Mouse (Mus musculus) neural tube, embryonic 14.5 days (tissue): ENCODE results near the gene Pdxk. TPM values are rescaled to one million over a fixed set of nuclear protein-coding genes. Genes with fewer than 3 reads are reported as not detected.
A peak's percentile ranks its signal among the peaks of the same experiment; 100 is the strongest.

Experiments
- ATAC-seq: fragments of 200-750 bp; cut with Nextera tagmentation; 2 replicates; pipeline ENCODE4 v1.8.0; 2017; ENCODE audit warnings: low read depth, mild to moderate bottlenecking, moderate TSS enrichment, moderate library complexity
- H3K27ac ChIP-seq: fragments of 300-500 bp; sonication (generic); 2 replicates; pipeline ENCODE4 v1.5.1; 2014; ENCODE audit warnings: low read depth, mild to moderate bottlenecking, control low read depth, low read length, moderate library complexity, mixed read lengths
- H3K27me3 ChIP-seq: fragments of 300-500 bp; sonication (generic); 2 replicates; pipeline ENCODE4 v1.6.1; 2014; ENCODE audit warnings: low read length; ENCODE audit not compliant: control insufficient read depth, insufficient read depth
- H3K36me3 ChIP-seq: fragments of 300-500 bp; sonication (generic); 2 replicates; pipeline ENCODE4 v1.6.1; 2014; ENCODE audit warnings: low read length, mixed read lengths; ENCODE audit not compliant: control insufficient read depth, insufficient read depth
- H3K4me1 ChIP-seq: fragments of 300-500 bp; sonication (generic); 2 replicates; pipeline ENCODE4 v1.6.1; 2014; ENCODE audit warnings: low read length; ENCODE audit not compliant: control insufficient read depth, insufficient read depth
- H3K4me2 ChIP-seq: fragments of 300-500 bp; sonication (generic); 2 replicates; pipeline ENCODE4 v1.6.1; 2014; ENCODE audit warnings: mild to moderate bottlenecking, low read depth, low read length, control low read depth
- H3K4me3 ChIP-seq: fragments of 300-500 bp; sonication (generic); 2 replicates; pipeline ENCODE4 v1.5.1; 2014; ENCODE audit warnings: low read depth, low read length, control low read depth, mixed read lengths
- H3K9ac ChIP-seq: fragments of 300-500 bp; sonication (generic); replicated peaks from 2 replicates; pipeline ENCODE4 v1.6.1; 2014; ENCODE audit warnings: low read depth, mild to moderate bottlenecking, control low read depth, low read length, mixed read lengths
- H3K9me3 ChIP-seq: fragments of 300-500 bp; sonication (generic); 2 replicates; pipeline ENCODE4 v1.6.1; 2016; ENCODE audit warnings: low read length; ENCODE audit not compliant: control insufficient read depth
- WGBS: fragments of 180-500 bp; shearing (Covaris S2); extraction: QIAGEN DNeasy Blood & Tissue Kit; methylation state at CpG from one replicate; pipeline ENCODE4 v1.1.7; 2014; 5-methylcytosine and 5-hydroxymethylcytosine counted together
- polyA plus RNA-seq: library from polyadenylated mRNA; unstranded; fragments of >200 nt; fragmentation: Nextera tagmentation; extraction: Ambion mirVana; gene quantifications from 2 replicates; pipeline ENCODE4 v1.2.1, GENCODE M21; 2014

The Pdxk gene
- polyA plus RNA-seq, 1 experiment from 2014 or later, result 36.1 TPM

DNA sequence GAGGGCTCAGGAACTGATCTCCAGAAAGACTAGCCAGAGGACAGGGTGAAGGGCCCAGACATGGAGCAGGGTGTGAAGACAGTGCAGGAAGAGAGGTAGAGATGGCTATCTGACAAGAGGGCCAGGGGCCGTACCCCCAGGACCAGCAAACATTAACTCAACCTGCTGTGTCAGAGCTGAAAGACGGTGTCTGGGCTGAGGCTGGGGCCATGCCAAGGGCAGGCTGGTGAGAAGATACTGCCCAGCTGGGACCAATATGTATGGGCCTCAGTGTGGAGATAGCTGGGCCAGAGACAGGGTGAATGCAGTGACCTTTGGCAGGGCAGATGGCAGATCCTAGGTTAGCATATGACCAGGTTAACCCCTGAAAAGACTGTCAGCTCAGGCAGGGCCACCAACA lies 63.6 kb downstream of the Pdxk start:
- no peaks in the 10 kb centered on the region for H3K4me1 ChIP-seq
- no peaks in the 10 kb centered on the region for H3K9me3 ChIP-seq
- H3K9ac ChIP-seq, result no peak overlapping the region
- H3K4me3 ChIP-seq, result no peak overlapping the region
- no peak overlapping the region for H3K27ac ChIP-seq
- 94% methylated on average over 2 of the region's 2 CpGs for WGBS
- no peaks in the 10 kb centered on the region for H3K27me3 ChIP-seq
- H3K36me3 ChIP-seq, result peaks cover 57% of the 10 kb centered on the region
- no peak for ATAC-seq
- H3K4me2 ChIP-seq, result no peak overlapping the region

DNA sequence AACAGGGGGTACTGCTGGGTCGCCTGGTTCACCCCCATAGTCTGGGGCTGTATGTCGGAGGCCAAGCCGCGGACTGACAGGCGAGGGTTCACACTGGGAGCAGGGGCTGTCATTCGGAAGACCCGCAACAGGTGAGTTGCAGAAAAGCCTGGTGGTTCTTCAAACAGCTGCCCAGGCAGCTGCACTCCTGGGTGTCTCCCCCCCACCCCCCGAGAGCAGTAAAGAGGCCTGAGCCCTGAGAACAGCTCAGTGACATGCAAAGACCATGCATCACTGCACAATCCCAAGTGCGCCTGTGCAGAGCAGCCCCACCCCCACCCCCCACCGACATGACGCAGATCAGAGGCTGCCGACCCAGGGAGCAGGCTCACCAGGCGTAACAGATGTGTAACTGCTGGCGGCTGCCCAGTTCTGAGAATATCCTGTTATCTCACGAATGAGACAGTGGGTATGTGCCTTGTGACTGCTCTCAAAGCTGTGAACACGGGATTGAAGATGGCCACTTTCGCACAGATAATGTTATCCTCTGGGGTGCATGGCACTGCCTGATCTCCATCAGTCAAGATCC lies 65.6 kb downstream of the Pdxk start:
- Histone ChIP-seq H3K4me1 (no peaks in the 10 kb centered on the region), H3K9ac (no peak overlapping the region), H3K36me3 (peaks cover 45% of the 10 kb centered on the region), H3K9me3 (no peaks in the 10 kb centered on the region), H3K27me3 (no peaks in the 10 kb centered on the region), H3K4me2 (no peak overlapping the region), H3K27ac (no peak overlapping the region), H3K4me3 (no peak overlapping the region)
- ATAC-seq, result no peak
- WGBS, result 43% methylated on average over 17 of the region's 17 CpGs

DNA sequence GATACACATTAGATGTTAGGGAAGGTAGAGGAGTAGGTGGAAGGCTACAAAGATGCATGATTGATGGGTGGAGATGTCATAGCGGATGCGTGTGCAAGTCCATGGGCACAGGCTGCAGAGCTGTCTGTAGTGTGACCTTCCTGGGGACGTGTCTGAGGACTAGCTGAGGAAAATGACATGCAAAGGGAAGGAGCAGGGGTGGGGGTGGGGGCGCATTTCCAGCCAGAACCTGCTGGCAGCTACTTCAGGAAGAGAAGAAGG lies 68.2 kb downstream of the Pdxk start:
- Histone ChIP-seq H3K9me3 (no peaks in the 10 kb centered on the region), H3K36me3 (peaks cover 19% of the 10 kb centered on the region), H3K27me3 (peaks cover 1% of the 10 kb centered on the region; the same call in 1 of the 2 replicates), H3K27ac (no peak overlapping the region), H3K4me3 (no peak overlapping the region), H3K4me2 (0 out of 2 replicates have a peak overlapping the region, but pooled peaks have one; percentile 15), H3K4me1 (no peaks in the 10 kb centered on the region), H3K9ac (no peak overlapping the region)
- WGBS, result 55% methylated on average over 4 of the region's 4 CpGs
- peak; percentile 36; the same call in 1 of the 2 replicates for ATAC-seq

DNA sequence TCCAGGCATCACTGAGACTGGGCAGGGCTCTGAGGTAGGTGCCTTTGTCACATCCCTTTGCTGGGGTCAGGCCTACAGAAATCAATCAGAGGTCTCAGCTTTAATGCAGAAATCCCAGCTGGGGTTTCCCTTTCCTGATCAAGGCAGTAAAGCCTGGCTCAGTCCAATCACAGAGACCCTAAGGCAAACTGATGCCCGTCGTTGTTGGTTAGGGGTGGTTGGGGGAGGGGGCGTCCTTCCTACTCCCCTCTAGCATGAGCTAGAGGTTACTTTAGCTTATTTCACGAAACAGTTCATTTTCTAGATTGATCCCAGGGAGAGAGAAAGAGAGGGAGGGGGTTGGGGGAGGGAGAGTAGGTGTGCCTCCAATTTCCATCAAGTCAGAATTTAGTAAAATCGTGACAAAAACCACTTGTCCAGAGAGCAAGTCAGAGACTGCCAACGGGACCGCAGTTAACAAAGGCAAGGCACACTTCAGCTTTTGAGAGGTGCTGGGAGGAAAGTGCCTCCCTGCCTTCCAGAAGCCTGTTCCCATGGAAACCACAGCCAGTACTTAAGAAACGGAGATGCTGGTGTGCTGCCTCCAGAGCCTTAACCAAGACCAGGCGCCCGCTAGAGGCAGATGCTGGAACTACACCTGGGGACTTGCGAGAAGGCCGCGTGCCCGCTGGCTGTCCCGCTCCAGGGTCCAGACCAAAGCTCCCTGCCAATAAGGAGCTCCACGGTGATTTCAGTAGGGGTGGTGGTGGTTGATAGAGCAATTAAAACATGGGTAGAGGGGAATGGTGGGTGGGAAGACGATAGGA lies 68.8 kb downstream of the Pdxk start:
- WGBS, result 4% methylated on average over 17 of the region's 17 CpGs
- H3K4me3 ChIP-seq, result no peak overlapping the region
- peaks cover 4% of the 10 kb centered on the region; the same call in 1 of the 2 replicates for H3K27me3 ChIP-seq
- H3K9me3 ChIP-seq, result no peaks in the 10 kb centered on the region
- peaks cover 14% of the 10 kb centered on the region for H3K36me3 ChIP-seq
- no peaks in the 10 kb centered on the region for H3K4me1 ChIP-seq
- 0 out of 2 replicates have a peak overlapping the region, but pooled peaks have one; percentile 15 for H3K4me2 ChIP-seq
- peak overlapping the region; percentile 52; the same call in 1 of the 2 replicates for H3K27ac ChIP-seq
- 0 out of 2 replicates have a peak overlapping the region, but pooled peaks have one; percentile 0 for H3K9ac ChIP-seq
- ATAC-seq, result peak; percentile 91

DNA sequence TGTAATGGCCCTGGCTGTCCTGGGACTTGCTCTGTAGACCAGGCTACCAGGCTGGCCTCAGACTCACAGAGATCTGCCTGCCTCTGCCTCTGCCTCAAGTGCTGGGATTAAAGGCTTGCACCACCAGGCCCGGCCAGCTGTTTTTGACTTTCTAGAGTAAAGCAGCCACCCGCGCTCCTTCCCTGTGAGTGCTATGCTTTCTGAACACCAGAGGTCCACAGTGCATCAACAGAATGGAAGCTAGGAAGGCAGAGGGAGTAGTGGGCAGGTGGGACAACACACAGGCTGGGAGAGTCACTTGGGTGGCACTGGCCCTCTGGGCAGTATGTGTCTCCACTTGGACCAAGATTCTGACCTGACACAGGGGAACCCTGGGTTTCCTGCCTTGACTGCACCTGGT lies 69.4 kb downstream of the Pdxk start:
- H3K36me3 ChIP-seq, result peaks cover 7% of the 10 kb centered on the region; the same call in 1 of the 2 replicates
- H3K9me3 ChIP-seq, result no peaks in the 10 kb centered on the region
- H3K9ac ChIP-seq, result 0 out of 2 replicates have a peak overlapping the region, but pooled peaks have one; percentile 0
- peak; percentile 16; the same call in 1 of the 2 replicates for ATAC-seq
- H3K27ac ChIP-seq, result peak overlapping the region; percentile 52; the same call in 1 of the 2 replicates
- H3K4me1 ChIP-seq, result no peaks in the 10 kb centered on the region
- H3K4me2 ChIP-seq, result no peak overlapping the region
- peaks cover 4% of the 10 kb centered on the region; the same call in 1 of the 2 replicates for H3K27me3 ChIP-seq
- 83% methylated on average over 3 of the region's 3 CpGs for WGBS
- H3K4me3 ChIP-seq, result no peak overlapping the region

DNA sequence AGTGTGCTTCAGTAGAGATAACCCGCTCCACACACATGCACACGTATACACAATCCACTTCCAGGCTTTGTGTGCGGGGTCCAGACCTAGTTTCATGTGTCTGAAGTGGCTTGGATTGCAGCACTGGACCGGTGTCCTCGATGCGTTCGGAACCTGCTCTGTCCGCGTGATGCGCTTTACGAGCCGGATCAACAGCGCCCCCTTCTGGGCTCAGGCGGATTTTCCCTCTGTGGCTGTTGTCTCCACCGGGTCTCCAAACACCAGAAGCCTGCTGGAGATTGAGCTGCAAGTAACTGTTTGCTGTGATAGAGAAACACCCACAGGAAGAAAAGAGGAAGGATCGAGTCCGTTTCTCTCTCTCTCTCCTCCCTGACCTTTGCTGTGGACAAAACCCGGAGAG lies 72.7 kb downstream of the Pdxk start:
- ATAC-seq, result no peak
- H3K27me3 ChIP-seq, result peaks cover 4% of the 10 kb centered on the region; the same call in 1 of the 2 replicates
- no peak overlapping the region for H3K4me2 ChIP-seq
- no peaks in the 10 kb centered on the region for H3K4me1 ChIP-seq
- no peak overlapping the region for H3K27ac ChIP-seq
- no peak overlapping the region for H3K9ac ChIP-seq
- no peaks in the 10 kb centered on the region for H3K36me3 ChIP-seq
- WGBS, result 3% methylated on average over 18 of the region's 18 CpGs
- no peak overlapping the region for H3K4me3 ChIP-seq
- no peaks in the 10 kb centered on the region for H3K9me3 ChIP-seq

DNA sequence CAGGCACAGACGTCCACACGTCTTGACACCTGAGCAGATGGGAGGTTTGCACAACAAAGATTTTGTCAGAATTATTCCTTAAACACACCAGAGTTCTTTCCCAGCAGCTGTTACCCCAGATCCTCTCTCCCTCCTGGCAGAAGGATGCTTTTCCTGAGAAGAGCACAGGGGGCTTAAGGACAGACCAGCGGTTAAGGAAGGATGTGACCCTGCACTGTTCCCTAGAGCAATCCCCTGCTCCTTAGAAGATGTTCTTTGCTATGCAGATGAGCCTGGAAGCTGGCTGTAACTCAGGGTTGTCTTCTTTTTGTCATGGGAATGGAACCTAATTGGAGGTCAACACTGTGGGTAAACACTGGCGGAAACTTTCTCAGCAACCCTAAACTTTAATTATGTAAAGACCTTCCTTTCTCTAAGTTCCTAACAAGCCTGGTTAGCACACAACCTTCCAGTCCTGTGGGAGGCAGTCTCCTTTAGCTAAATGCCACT lies 73.7 kb downstream of the Pdxk start:
- H3K9ac ChIP-seq, result no peak overlapping the region
- H3K27ac ChIP-seq, result no peak overlapping the region
- ATAC-seq, result no peak
- H3K4me2 ChIP-seq, result no peak overlapping the region
- H3K4me3 ChIP-seq, result no peak overlapping the region
- no peaks in the 10 kb centered on the region for H3K9me3 ChIP-seq
- WGBS, result 15% methylated on average over 4 of the region's 4 CpGs
- no peaks in the 10 kb centered on the region for H3K4me1 ChIP-seq
- H3K27me3 ChIP-seq, result peaks cover 4% of the 10 kb centered on the region; the same call in 1 of the 2 replicates
- no peaks in the 10 kb centered on the region for H3K36me3 ChIP-seq

DNA sequence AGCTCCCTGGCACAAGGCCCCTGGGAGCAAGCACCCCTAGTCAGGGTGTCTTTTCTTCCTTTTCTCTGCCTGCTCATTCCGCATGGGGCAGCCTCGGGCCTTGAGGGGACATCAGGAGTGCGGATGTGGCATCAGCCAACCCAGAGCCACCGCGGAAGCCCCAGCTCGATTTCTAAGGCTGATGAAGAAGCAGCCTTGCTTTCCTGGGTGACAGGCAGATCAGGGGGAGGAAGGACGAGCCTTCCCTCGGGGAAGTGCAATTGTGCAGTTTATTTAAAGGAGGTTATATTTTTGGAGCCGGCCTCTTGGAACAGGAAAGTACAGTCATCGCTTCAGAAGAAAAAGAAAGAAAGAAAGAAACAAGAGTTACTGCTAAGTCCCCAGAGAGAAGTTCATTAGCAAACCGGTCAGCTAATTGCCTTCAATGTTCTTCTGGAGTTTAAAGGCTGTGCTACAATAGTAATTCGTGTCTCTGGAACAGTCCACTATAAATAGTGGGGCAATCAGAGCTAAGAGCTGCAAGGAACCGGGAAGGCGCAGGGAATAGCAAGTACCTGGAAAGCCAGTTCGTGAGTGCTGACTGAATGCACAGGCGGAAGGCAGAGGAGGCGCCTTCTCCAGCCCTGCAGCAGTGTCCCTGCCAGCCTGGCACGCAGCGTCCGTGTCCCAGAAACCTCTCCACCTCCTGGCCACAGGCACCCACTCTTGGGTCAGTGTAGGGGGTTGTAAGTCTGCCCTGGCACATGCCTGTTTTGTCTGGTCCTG lies 76.4 kb downstream of the Pdxk start:
- Histone ChIP-seq H3K36me3 (no peaks in the 10 kb centered on the region), H3K27me3 (peaks cover 4% of the 10 kb centered on the region; the same call in 1 of the 2 replicates), H3K4me3 (no peak overlapping the region), H3K4me2 (no peak overlapping the region), H3K4me1 (no peaks in the 10 kb centered on the region), H3K27ac (no peak overlapping the region), H3K9me3 (no peaks in the 10 kb centered on the region), H3K9ac (no peak overlapping the region)
- WGBS, result 35% methylated on average over 20 of the region's 20 CpGs
- ATAC-seq, result no peak
